Mouse (Mus musculus) spleen, adult 2 months (tissue): ENCODE data around the gene Rpp30. TPM values are rescaled to one million over a fixed set of nuclear protein-coding genes. Genes with fewer than 3 reads are reported as not detected.

Source experiments
- DNase-seq, 2 experiments: peaks; one replicate each; pipeline versions ENCODE4 v3.0.0 to v3.0.0-alpha.2; 2012 to 2021; ENCODE audit warnings: low spot score in 2 of 2, low read depth in 1 of 2
- H3K27ac ChIP-seq: fragments of 200-500 bp; 2 replicates; pipeline ENCODE4 v1.5.1; 2012; ENCODE audit warnings: low read length, inconsistent platforms; ENCODE audit not compliant: insufficient read depth
- H3K27me3 ChIP-seq: fragments of 200-500 bp; 2 replicates; pipeline ENCODE4 v1.6.1; 2012; ENCODE audit warnings: mild to moderate bottlenecking, moderate library complexity, low read length, inconsistent platforms; ENCODE audit not compliant: control insufficient read depth, insufficient read depth
- H3K36me3 ChIP-seq: fragments of 200-500 bp; 2 replicates; pipeline ENCODE4 v1.6.1; 2012; ENCODE audit warnings: mild to moderate bottlenecking, low read length, inconsistent platforms; ENCODE audit not compliant: control insufficient read depth, insufficient read depth
- H3K4me1 ChIP-seq: fragments of 200-500 bp; 2 replicates; pipeline ENCODE4 v1.6.1; 2011; ENCODE audit warnings: inconsistent platforms; ENCODE audit not compliant: control insufficient read depth, insufficient read depth, insufficient read length
- H3K4me3 ChIP-seq: fragments of 200-500 bp; 2 replicates; pipeline ENCODE4 v1.5.1; 2011; ENCODE audit warnings: mild to moderate bottlenecking, inconsistent platforms; ENCODE audit not compliant: insufficient read depth, insufficient read length; ENCODE audit errors: extremely low read depth
- CTCF ChIP-seq: fragments of 200-500 bp; IDR thresholded peaks from 2 replicates; pipeline ENCODE4 v1.5.1; 2011; ENCODE audit warnings: mild to moderate bottlenecking, inconsistent platforms; ENCODE audit not compliant: insufficient read depth, insufficient read length, insufficient replicate concordance; ENCODE audit errors: extremely low read depth
- POLR2A ChIP-seq: fragments of 200-500 bp; IDR thresholded peaks from 2 replicates; pipeline ENCODE4 v1.6.1; 2011; ENCODE audit warnings: low read depth, low read length, inconsistent platforms
- WGBS: fragments of 180-500 bp; shearing (Covaris S2); methylation state at CpG from one replicate; pipeline ENCODE4 v1.1.7; 2018; 5-methylcytosine and 5-hydroxymethylcytosine counted together
- polyA plus RNA-seq: library from polyadenylated mRNA; depleted of rRNA; stranded (reverse); fragments of >200 nt; gene quantifications from 2 replicates; pipeline ENCODE4 v1.2.3, GENCODE M21; 2012; rRNA removed

Rpp30 gene
- polyA plus RNA-seq, 1 experiment, result 1.4 TPM

DNA sequence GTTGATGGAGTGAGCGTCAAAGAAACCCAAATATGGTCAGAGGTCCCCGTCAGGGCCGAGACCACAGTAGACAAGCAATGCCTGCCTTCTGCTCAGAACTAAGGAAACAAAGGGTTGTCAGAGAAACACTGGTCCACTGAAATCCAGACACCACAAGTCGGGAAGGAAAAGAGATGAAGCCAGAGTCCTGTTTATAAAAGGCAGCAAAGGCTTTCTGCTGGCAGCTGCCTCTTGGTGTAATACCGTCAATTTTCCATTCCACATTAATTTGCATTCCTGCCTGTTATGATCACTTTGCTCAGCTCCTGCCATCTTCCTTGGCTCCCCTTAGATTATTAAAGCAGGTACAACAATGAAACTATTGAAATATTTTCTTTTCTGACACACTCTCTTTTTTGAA, 50.2 kb downstream of the Rpp30 start:
- Histone ChIP-seq H3K4me3 (no peak overlapping the region), H3K27me3 (no peaks in the 10 kb centered on the region), H3K36me3 (no peaks in the 10 kb centered on the region), H3K4me1 (no peaks in the 10 kb centered on the region), H3K27ac (no peak overlapping the region)
- DNase-seq, result no peak
- TF ChIP-seq POLR2A (no peak), CTCF (no peak)
- 74% methylated on average over 5 of the region's 5 CpGs for WGBS

DNA sequence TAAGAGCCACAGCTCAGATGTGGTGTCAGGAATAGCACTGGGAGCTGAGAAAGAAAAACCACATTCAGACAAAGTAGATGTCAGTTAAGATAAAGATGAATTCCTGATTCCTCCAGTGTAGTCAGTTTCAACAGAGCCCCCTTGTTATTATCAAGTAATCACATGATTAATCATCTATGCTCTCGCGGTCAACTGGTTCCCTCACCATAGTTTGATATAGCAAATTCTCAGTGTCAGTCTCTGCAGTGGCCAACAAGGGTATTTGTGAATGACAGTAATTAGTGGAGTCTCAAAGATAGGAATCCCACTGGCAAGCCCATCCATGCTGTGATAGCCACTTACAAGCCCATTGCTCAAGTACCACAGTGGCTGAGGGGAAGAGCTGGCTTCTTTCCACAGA, 60.1 kb downstream of the Rpp30 start:
- H3K36me3 ChIP-seq, result no peaks in the 10 kb centered on the region
- H3K4me1 ChIP-seq, result no peaks in the 10 kb centered on the region
- DNase-seq, result no peak
- H3K27me3 ChIP-seq, result no peaks in the 10 kb centered on the region
- no peak overlapping the region for H3K4me3 ChIP-seq
- no peak overlapping the region for H3K27ac ChIP-seq
- 97% methylated on average over 2 of the region's 2 CpGs for WGBS
- no peak for TF ChIP-seq CTCF
- TF ChIP-seq POLR2A, result no peak

DNA sequence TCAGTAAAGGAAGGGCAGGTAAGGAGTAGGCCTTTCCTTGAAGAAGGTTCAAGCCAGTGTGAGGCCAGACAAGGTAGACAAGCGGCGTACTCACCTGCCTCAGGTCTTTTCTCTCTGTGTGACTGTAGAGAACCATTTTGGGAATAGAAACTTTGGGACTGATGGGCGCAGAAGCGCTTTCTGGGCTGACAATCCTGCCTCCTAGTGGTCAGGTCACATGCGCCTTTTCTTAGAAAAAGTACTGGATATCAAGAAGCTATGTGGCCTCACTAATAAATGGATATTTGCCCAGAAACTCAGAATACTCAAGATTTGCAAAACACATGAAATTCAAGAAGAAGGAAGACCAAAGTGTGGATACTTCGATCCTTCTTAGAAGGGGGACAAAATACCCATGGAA, 65.1 kb downstream of the Rpp30 start:
- Histone ChIP-seq H3K36me3 (no peaks in the 10 kb centered on the region), H3K27me3 (no peaks in the 10 kb centered on the region), H3K27ac (no peak overlapping the region), H3K4me1 (no peaks in the 10 kb centered on the region), H3K4me3 (no peak overlapping the region)
- WGBS, result 95% methylated on average over 6 of the region's 6 CpGs
- TF ChIP-seq CTCF (no peak), POLR2A (no peak)
- DNase-seq, result no peak

DNA sequence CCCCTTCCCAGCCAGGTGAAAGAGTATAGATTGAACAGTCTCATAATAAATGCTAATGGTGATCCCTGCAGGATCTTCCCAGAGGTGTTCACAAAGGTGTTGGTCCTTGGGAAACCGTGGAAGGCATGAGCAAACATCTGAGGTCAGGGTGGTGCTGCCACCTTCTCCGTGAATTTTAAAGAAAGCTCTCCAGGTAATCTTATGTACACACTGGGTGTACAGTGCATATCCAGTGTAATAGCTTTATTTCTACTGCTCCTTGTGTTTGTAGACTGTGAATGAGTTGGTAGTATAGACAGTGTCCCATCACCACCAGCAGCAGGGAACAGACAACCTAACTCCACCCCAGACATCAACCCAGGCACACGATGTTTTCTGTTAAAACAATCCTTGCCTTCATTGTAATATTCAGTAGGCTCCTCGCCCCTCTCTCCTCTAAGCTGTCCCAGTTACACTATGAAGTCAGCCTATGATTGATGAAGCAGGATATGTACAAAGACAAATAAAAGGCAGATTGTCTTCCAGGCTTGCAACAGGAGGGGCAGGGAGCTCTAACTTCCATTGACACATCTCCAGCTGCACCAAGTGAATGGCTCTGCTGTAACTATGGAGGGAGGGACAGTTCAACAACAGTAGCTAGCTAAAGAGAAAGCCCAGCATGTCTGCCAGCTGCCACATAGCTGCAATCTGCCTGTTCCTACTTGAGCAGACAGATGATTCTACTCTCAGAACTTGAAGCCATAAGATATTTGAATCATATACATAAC, 66.9 kb downstream of the Rpp30 start:
- WGBS, result 81% methylated on average over 4 of the region's 4 CpGs
- Histone ChIP-seq H3K4me3 (no peak overlapping the region), H3K27me3 (no peaks in the 10 kb centered on the region), H3K27ac (no peak overlapping the region), H3K4me1 (no peaks in the 10 kb centered on the region), H3K36me3 (no peaks in the 10 kb centered on the region)
- TF ChIP-seq POLR2A (no peak), CTCF (no peak)
- no peak for DNase-seq

Other genes starting within 250 kb of the Rpp30 start
- 0.75 and 0.79 TPM in 2 replicates for gene Htr7, start 26.2 kb upstream of the Rpp30 start, polyA plus RNA-seq
- gene Ankrd1, start 36.4 kb downstream of the Rpp30 start, polyA plus RNA-seq, result 0.13 TPM in 1 of 2 replicates, not detected in the other